Mouse (Mus musculus) heart, embryonic 15.5 days (tissue): ENCODE data around the gene Tmem39b. TPM values are rescaled to one million over a fixed set of nuclear protein-coding genes. Genes with fewer than 3 reads are reported as not detected.

ENCODE experiments used
- ATAC-seq: fragments of 200-750 bp; cut with Nextera tagmentation; replicated peaks from 2 replicates; pipeline ENCODE4 v1.8.0; 2017; ENCODE audit warnings: low read depth, moderate TSS enrichment; ENCODE audit not compliant: insufficient number of reproducible peaks, insufficient read depth, low FRiP score
- H3K27ac ChIP-seq: fragments of 300-500 bp; sonication (generic); 2 replicates; pipeline ENCODE4 v1.5.1; 2015; ENCODE audit warnings: mild to moderate bottlenecking, inconsistent platforms
- H3K27me3 ChIP-seq: fragments of 300-500 bp; sonication (generic); 2 replicates; pipeline ENCODE4 v1.6.1; 2015; ENCODE audit warnings: inconsistent platforms
- H3K36me3 ChIP-seq: fragments of 300-500 bp; sonication (generic); 2 replicates; pipeline ENCODE4 v1.6.1; 2015; ENCODE audit warnings: mild to moderate bottlenecking, inconsistent platforms
- H3K4me1 ChIP-seq: fragments of 300-500 bp; sonication (generic); replicated peaks from 2 replicates; pipeline ENCODE4 v1.6.1; 2015; ENCODE audit warnings: inconsistent platforms
- H3K4me2 ChIP-seq: fragments of 300-500 bp; sonication (generic); 2 replicates; pipeline ENCODE4 v1.6.1; 2015; ENCODE audit warnings: inconsistent platforms, mild to moderate bottlenecking, moderate library complexity
- H3K4me3 ChIP-seq: fragments of 300-500 bp; sonication (generic); 2 replicates; pipeline ENCODE4 v1.5.1; 2015; ENCODE audit warnings: mild to moderate bottlenecking, inconsistent platforms
- H3K9ac ChIP-seq: fragments of 300-500 bp; sonication (generic); 2 replicates; pipeline ENCODE4 v1.6.1; 2015; ENCODE audit warnings: mild to moderate bottlenecking, inconsistent platforms
- H3K9me3 ChIP-seq: fragments of 300-500 bp; sonication (generic); replicated peaks from 2 replicates; pipeline ENCODE4 v1.6.1; 2016; ENCODE audit warnings: inconsistent platforms
- WGBS: fragments of 180-500 bp; shearing (Covaris S2); methylation state at CpG from one replicate; pipeline ENCODE4 v1.1.7; 2015; ENCODE audit warnings: mixed read lengths; 5-methylcytosine and 5-hydroxymethylcytosine counted together
- microRNA-seq: library from miRNA; unstranded; fragments of <30 nt; microRNA quantifications from one replicate; pipeline ENCODE4, GENCODE M21; 2016
- polyA plus RNA-seq: library from polyadenylated mRNA; unstranded; fragments of >200 nt; fragmentation: Nextera tagmentation; extraction: Ambion mirVana; gene quantifications from 2 replicates; pipeline ENCODE4 v1.2.1, GENCODE M21; 2015

The Tmem39b gene
- polyA plus RNA-seq, 1 experiment from 2014 or later, result 6.1 TPM

DNA sequence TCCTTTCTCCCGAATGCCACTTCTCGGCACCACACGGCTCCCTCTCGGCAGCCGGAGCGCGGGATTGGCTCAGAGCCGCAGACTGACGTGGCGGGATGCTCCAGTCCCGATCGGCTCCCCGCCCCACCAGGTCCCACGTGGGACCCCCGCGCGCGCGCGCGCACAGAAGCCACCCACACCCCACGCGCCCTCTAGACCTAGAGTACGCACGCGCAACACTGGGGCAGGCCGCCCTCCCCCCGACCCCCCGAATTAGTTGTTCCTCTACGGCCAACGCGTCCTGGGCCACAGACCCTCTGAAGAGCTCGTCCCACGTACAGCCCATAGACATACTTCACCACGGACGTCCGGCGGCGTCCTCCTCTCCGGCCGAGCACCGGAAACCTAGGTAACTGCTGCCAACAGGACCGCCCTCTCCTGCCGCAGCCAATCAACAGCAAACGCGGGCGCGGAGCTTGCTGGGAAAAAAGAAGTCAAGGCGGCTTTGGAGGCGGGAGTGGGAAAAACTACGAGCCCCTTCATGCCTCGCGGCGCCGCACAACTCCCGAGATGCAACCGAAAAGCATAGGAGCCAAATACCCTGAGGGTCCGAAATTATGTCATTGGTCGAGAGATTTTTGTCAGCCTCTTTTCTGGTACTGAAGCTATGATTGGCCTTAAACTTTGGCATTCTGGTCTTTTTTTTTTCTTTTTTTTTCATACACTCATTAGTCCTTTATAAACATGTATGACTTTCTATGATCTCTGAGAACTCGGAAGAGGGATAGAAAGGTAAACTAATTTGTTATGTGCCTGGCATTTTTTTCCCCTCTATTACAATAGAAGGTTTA lies 55.8 kb downstream of the Tmem39b start, which contains the start of gene Txlna:
Gene Txlna, minus strand, starts transcription at position 428 of the 830 bp plus-strand sequence.
- peak within 1 kb of the TSS; percentile 73 for H3K4me3 ChIP-seq
- peak; percentile 97 for ATAC-seq
- no peaks in the 10 kb centered on the region for H3K27me3 ChIP-seq
- peak within 1 kb of the TSS; percentile 97 for H3K27ac ChIP-seq
- peak within 1 kb of the TSS; percentile 81 for H3K4me2 ChIP-seq
- peak within 1 kb of the TSS; percentile 73 for H3K9ac ChIP-seq
- under 1% methylated on average over 52 of the region's 60 CpGs for WGBS
- peaks cover 32% of the 10 kb centered on the region for H3K4me1 ChIP-seq
- peaks cover 38% of the 10 kb centered on the region for H3K36me3 ChIP-seq
- no peaks in the 10 kb centered on the region for H3K9me3 ChIP-seq

DNA sequence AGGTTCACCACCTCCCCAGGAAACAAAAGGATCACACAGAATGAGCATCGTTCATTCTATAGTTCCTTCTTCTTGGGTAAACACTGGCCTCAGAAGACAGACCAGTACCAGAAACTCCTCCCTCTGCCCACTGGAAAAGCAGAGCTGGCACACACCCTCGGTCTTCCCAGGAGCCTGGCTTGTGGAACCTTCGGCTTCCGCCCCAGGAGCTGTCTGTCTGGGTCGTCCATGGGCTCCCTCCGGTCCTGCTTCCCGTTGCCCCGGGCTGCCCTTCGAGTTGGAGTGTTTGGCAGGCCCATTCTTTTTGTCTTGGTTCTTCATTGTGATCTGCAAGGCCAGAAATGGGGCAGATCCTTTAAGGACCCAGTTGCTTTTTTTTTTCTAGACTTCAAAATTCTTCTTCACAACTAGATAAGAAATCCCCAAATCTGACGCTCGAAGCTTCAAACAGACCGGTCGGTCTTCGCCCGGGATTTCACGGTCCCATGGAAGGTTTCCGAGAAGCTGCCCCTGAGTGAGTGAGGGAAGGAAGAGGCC lies 56.5 kb downstream of the Tmem39b start:
- Histone ChIP-seq H3K9me3 (no peaks in the 10 kb centered on the region), H3K9ac (peak overlapping the region; percentile 73), H3K36me3 (peaks cover 37% of the 10 kb centered on the region), H3K27me3 (no peaks in the 10 kb centered on the region), H3K4me3 (peak overlapping the region; percentile 73), H3K4me1 (peaks cover 32% of the 10 kb centered on the region), H3K4me2 (peak overlapping the region; percentile 81), H3K27ac (peak overlapping the region; percentile 97)
- WGBS, result 1% methylated on average over 17 of the region's 17 CpGs
- no peak for ATAC-seq

DNA sequence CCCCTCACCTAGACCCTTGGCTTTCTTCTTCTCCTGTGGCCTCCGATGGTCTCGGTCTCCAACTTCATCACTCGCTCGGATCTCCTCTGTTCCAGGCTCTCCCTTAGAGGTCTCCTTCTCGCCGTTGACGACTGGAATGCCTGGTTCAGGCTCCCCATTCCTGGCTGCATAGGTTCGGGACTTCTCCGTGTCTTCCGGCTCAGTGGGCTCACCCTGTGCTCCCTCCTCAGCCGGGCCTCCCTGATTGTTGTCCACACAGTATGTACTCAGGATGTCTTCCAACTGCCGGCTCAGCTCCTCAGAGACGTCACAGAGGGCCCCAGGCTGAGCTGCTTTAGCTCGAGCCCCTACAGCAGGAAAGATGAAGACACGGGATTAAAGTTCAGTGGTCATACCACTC lies 57.4 kb downstream of the Tmem39b start:
- Histone ChIP-seq H3K27ac (peak overlapping the region; percentile 97; the same call in 1 of the 2 replicates), H3K27me3 (no peaks in the 10 kb centered on the region), H3K36me3 (peaks cover 46% of the 10 kb centered on the region), H3K4me2 (peak overlapping the region; percentile 81), H3K9me3 (no peaks in the 10 kb centered on the region), H3K9ac (peak overlapping the region; percentile 73), H3K4me3 (peak overlapping the region; percentile 73), H3K4me1 (peaks cover 32% of the 10 kb centered on the region)
- 78% methylated on average over 15 of the region's 15 CpGs for WGBS
- ATAC-seq, result no peak

DNA sequence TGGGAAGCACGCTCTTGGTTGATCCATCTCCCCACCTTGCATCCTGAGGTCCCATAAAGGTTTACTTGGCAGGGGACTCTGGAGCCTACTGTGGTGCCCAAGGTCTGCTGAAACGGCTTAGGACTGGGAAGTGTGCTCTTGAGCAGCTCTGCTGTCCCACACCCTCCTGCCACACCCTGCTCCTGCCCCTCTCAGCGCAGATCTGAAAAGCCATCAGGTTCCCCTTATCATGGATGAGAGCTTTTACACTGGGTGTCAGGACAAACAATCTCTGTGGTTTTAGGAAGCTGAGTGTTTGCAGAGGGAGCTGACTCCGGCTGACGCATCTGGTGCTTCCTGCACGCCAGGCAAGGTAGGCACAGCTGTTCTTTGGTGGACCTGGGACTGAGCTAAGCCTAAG lies 62.8 kb downstream of the Tmem39b start:
- ATAC-seq, result no peak

DNA sequence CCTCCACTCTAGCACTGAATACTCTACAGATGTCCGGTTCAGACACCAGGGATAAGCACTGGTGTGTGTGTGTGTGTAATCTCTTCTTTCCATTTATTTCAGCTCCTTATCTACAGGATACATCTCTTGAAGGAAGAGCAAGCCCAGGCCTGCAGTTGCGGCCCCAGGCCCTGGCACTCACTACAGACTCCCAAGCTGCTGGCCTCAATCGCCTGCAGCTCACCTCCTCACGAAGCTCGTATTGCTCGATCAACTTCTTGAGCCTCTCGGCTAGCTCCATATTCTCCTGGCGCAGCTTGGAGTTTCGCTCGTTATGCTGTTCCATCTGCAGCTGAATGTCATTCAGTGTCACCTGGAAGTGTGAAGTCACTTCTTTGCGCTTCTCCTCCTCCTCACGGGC lies 64.8 kb downstream of the Tmem39b start:
- H3K4me2 ChIP-seq, result no peak overlapping the region
- H3K9me3 ChIP-seq, result no peaks in the 10 kb centered on the region
- no peaks in the 10 kb centered on the region for H3K27me3 ChIP-seq
- no peak overlapping the region for H3K27ac ChIP-seq
- peaks cover 8% of the 10 kb centered on the region for H3K4me1 ChIP-seq
- no peak for ATAC-seq
- H3K9ac ChIP-seq, result no peak overlapping the region
- peaks cover 98% of the 10 kb centered on the region for H3K36me3 ChIP-seq
- no peak overlapping the region for H3K4me3 ChIP-seq
- 88% methylated on average over 12 of the region's 12 CpGs for WGBS

More for the DNA sequence above, 62.8 kb downstream of the Tmem39b start:
- H3K9me3 ChIP-seq, result no peaks in the 10 kb centered on the region
- no peak overlapping the region for H3K27ac ChIP-seq
- H3K4me2 ChIP-seq, result no peak overlapping the region
- H3K4me1 ChIP-seq, result peaks cover 22% of the 10 kb centered on the region
- H3K27me3 ChIP-seq, result no peaks in the 10 kb centered on the region
- WGBS, result 93% methylated on average over 6 of the region's 6 CpGs
- no peak overlapping the region for H3K4me3 ChIP-seq
- no peak overlapping the region for H3K9ac ChIP-seq
- peaks cover 94% of the 10 kb centered on the region for H3K36me3 ChIP-seq

DNA sequence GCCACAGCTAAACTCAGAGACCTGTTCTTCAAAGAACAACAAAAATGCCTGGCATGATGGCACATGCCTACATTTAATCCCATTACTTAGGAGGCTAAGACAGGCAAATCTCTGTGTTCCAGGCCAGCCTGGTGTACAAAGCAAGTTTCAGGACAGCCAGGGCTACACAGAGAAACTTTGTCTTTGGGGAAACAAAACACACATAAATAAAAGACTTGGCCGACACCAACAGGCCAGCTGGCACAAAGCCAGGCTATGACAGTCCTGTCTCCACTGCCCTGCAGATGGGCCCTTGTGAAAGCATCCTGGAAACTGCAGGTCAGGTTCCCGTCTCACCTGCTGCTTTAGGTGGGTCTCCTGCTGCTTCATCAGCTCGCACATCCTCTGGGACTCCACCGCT lies 65.7 kb downstream of the Tmem39b start:
- no peak overlapping the region for H3K4me3 ChIP-seq
- no peak for ATAC-seq
- no peaks in the 10 kb centered on the region for H3K27me3 ChIP-seq
- H3K4me2 ChIP-seq, result no peak overlapping the region
- H3K4me1 ChIP-seq, result peaks cover 8% of the 10 kb centered on the region; the same call in 1 of the 2 replicates
- no peak overlapping the region for H3K27ac ChIP-seq
- no peaks in the 10 kb centered on the region for H3K9me3 ChIP-seq
- peaks cover 94% of the 10 kb centered on the region for H3K36me3 ChIP-seq
- H3K9ac ChIP-seq, result no peak overlapping the region
- 75% methylated on average over 4 of the region's 4 CpGs for WGBS

Small RNA genes lying within 50 kb of the gene (microRNA-seq; reads per million reads assigned to microRNA genes)
- not detected for gene Mir7016

Other genes with a start within 250 kb of the Tmem39b start
- 23.1 and 27.2 TPM in 2 replicates for gene Bsdc1, start 235.3 kb downstream of the Tmem39b start, polyA plus RNA-seq
- gene Tssk3, start 205.8 kb downstream of the Tmem39b start, polyA plus RNA-seq, result not detected in 2 replicates
- 0.27 TPM in 1 of 2 replicates, not detected in the other for gene Fam229a, start 205.6 kb downstream of the Tmem39b start, polyA plus RNA-seq
- 283 and 352 TPM in 2 replicates for gene Marcksl1, start 183.3 kb downstream of the Tmem39b start, polyA plus RNA-seq
- 99.9 and 134 TPM in 2 replicates for gene Hdac1, start 154.1 kb downstream of the Tmem39b start, polyA plus RNA-seq
- gene Lck, start 123.2 kb downstream of the Tmem39b start, polyA plus RNA-seq, result 6.8 and 62.1 TPM in 2 replicates
- 4.4 and 5.0 TPM in 2 replicates for gene Fam167b, start 118.3 kb downstream of the Tmem39b start, polyA plus RNA-seq
- gene Eif3i, start 96.2 kb downstream of the Tmem39b start, polyA plus RNA-seq, result 151 and 175 TPM in 2 replicates
- gene Tmem234, start 96.2 kb downstream of the Tmem39b start, polyA plus RNA-seq, result 136 and 147 TPM in 2 replicates
- gene Dcdc2b, start 82.6 kb downstream of the Tmem39b start, polyA plus RNA-seq, result 1.7 and 2.1 TPM in 2 replicates
- gene Iqcc, start 77.7 kb downstream of the Tmem39b start, polyA plus RNA-seq, result 19.0 and 22.9 TPM in 2 replicates
- 47.3 and 52.4 TPM in 2 replicates for gene Ccdc28b, start 72.9 kb downstream of the Tmem39b start, polyA plus RNA-seq
- 38.4 and 50.8 TPM in 2 replicates for gene Txlna, start 55.8 kb downstream of the Tmem39b start, polyA plus RNA-seq
- gene Kpna6, start 24.1 kb downstream of the Tmem39b start, polyA plus RNA-seq, result 13.6 and 16.6 TPM in 2 replicates
- 64.8 and 73.1 TPM in 2 replicates for gene Khdrbs1, start 45.5 kb upstream of the Tmem39b start, polyA plus RNA-seq
- 347 and 442 TPM in 2 replicates for gene Ptp4a2, start 114.4 kb upstream of the Tmem39b start, polyA plus RNA-seq
- gene Spocd1, start 232.4 kb upstream of the Tmem39b start, polyA plus RNA-seq, result 0.30 and 0.31 TPM in 2 replicates